Mouse (Mus musculus) forebrain, embryonic 14.5 days (tissue): ENCODE measurements at regions not wholly inside any gene's neighbourhood (a gene's known extent, or its start where the extent isn't known, plus 50 kb on each side); places are given as distances from the start of the nearest gene placed in this dataset.
A peak's percentile ranks its signal among the peaks of the same experiment; 100 is the strongest.

Source experiments
- ATAC-seq: fragments of 200-750 bp; cut with Nextera tagmentation; 2 replicates; pipeline ENCODE4 v1.8.0; 2017; ENCODE audit warnings: mild to moderate bottlenecking, moderate library complexity
- DNase-seq: peaks from one replicate; pipeline ENCODE4 v3.0.0-alpha.2; 2015; ENCODE audit warnings: low spot score
- H3K27ac ChIP-seq: fragments of 300-500 bp; sonication (generic); 2 replicates; pipeline ENCODE4 v1.5.1; 2014; ENCODE audit warnings: low read depth, mild to moderate bottlenecking, control low read depth, low read length, moderate library complexity
- H3K27me3 ChIP-seq: fragments of 300-500 bp; sonication (generic); replicated peaks from 2 replicates; pipeline ENCODE4 v1.6.1; 2014; ENCODE audit warnings: low read length, control low read depth, mixed read lengths; ENCODE audit not compliant: control insufficient read depth, insufficient read depth
- H3K36me3 ChIP-seq: fragments of 300-500 bp; sonication (generic); 2 replicates; pipeline ENCODE4 v1.6.1; 2014; ENCODE audit warnings: low read length, control low read depth; ENCODE audit not compliant: control insufficient read depth, insufficient read depth
- H3K4me1 ChIP-seq: fragments of 300-500 bp; sonication (generic); 2 replicates; pipeline ENCODE4 v1.6.1; 2014; ENCODE audit warnings: antibody characterized with exemption, low read length, control low read depth; ENCODE audit not compliant: control insufficient read depth, insufficient read depth
- H3K4me2 ChIP-seq: fragments of 300-500 bp; sonication (generic); 2 replicates; pipeline ENCODE4 v1.6.1; 2014; ENCODE audit warnings: mild to moderate bottlenecking, control low read depth, low read length
- H3K4me3 ChIP-seq: fragments of 300-500 bp; sonication (generic); 2 replicates; pipeline ENCODE4 v1.5.1; 2014; ENCODE audit warnings: low read depth, low read length, control low read depth
- H3K9ac ChIP-seq: fragments of 300-500 bp; sonication (generic); 2 replicates; pipeline ENCODE4 v1.6.1; 2014; ENCODE audit warnings: mild to moderate bottlenecking, low read length, control low read depth, moderate library complexity
- H3K9me3 ChIP-seq: fragments of 300-500 bp; sonication (generic); replicated peaks from 2 replicates; pipeline ENCODE4 v1.6.1; 2016; ENCODE audit warnings: low read length, control low read depth, mixed read lengths; ENCODE audit not compliant: control insufficient read depth
- WGBS: fragments of 180-500 bp; shearing (Covaris S2); extraction: QIAGEN DNeasy Blood & Tissue Kit; methylation state at CpG from one replicate; pipeline ENCODE4 v1.1.7; 2014; 5-methylcytosine and 5-hydroxymethylcytosine counted together

DNA sequence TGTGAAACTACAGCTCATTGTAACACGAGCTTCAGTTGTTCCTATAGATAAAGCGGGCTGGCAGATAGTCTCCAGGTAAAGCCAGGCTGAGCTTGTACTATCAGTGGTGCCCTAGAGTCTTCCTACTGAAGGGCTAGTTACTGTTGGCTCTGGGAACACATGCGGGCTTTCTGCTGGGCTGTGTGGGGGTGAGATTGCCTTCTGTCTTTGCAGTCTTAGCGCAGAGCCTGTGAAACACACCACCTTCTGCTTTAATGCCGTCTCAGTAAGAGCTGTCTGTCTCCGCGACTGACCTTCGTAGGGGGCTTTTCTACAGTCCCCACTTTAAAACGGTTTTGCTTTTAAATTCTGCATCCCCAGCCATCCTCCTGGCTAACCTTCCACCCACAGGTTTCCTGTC lies 76.7 kb downstream of the Trim29 start:
- no peak for ATAC-seq
- no peaks in the 10 kb centered on the region for H3K9me3 ChIP-seq
- 64% methylated on average over 9 of the region's 9 CpGs for WGBS
- no peak overlapping the region for H3K4me2 ChIP-seq
- H3K9ac ChIP-seq: no peak overlapping the region
- no peaks in the 10 kb centered on the region for H3K36me3 ChIP-seq
- peaks cover 4% of the 10 kb centered on the region; the same call in 1 of the 2 replicates for H3K4me1 ChIP-seq
- H3K4me3 ChIP-seq: no peak overlapping the region
- H3K27me3 ChIP-seq: no peaks in the 10 kb centered on the region
- DNase-seq: no peak
- H3K27ac ChIP-seq: no peak overlapping the region

GRCm38 (mm10) chr9:43389491-43390083 lies 78.9 kb downstream of the Trim29 start:
- Histone ChIP-seq H3K27me3 (no peaks in the 10 kb centered on the region), H3K4me3 (no peak overlapping the region), H3K27ac (no peak overlapping the region), H3K9ac (no peak overlapping the region), H3K4me2 (no peak overlapping the region), H3K9me3 (no peaks in the 10 kb centered on the region), H3K4me1 (peaks cover 4% of the 10 kb centered on the region; the same call in 1 of the 2 replicates), H3K36me3 (no peaks in the 10 kb centered on the region)
- ATAC-seq (peak; percentile 42; the same call in 1 of the 2 replicates), DNase-seq (peak; percentile 70)
- 9% methylated on average over 9 of the region's 9 CpGs for WGBS

- no peak for ATAC-seq
- Histone ChIP-seq H3K4me1 (peaks cover 4% of the 10 kb centered on the region; the same call in 1 of the 2 replicates), H3K4me3 (no peak overlapping the region), H3K27ac (no peak overlapping the region), H3K9ac (no peak overlapping the region), H3K9me3 (no peaks in the 10 kb centered on the region), H3K27me3 (no peaks in the 10 kb centered on the region), H3K4me2 (no peak overlapping the region), H3K36me3 (no peaks in the 10 kb centered on the region)
- DNase-seq: no peak
- WGBS: 89% methylated on average over 6 of the region's 6 CpGs
These were observed 81.9 kb downstream of the Trim29 start for GRCm38 (mm10) chr9:43392467-43393064.

DNA sequence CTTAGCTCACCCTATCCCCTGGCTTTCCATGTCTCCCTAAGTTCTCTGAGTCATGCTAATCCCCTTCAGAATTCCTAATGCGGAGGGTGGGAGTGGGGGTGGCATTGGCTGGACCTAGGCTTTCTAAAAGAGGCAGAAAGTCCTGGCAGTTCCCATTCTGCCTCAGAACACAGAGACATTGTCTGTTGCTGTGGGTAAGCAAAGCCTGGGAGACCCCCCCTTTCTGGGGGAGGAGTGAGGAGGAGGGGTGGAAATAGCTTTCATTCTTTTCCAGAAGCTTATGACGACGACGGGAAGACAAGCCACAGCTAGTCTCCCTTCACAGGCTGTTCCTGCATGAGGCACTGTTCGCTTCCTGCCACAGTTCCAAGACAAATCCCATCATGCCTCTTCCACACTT lies 83.6 kb downstream of the Trim29 start:
- H3K27ac ChIP-seq: no peak overlapping the region
- no peaks in the 10 kb centered on the region for H3K27me3 ChIP-seq
- peaks cover 4% of the 10 kb centered on the region; the same call in 1 of the 2 replicates for H3K4me1 ChIP-seq
- ATAC-seq: no peak
- no peak overlapping the region for H3K4me3 ChIP-seq
- whole genome bisulfite sequencing: 31% methylated on average over 5 of the region's 5 CpGs
- no peak overlapping the region for H3K9ac ChIP-seq
- H3K4me2 ChIP-seq: no peak overlapping the region
- no peaks in the 10 kb centered on the region for H3K36me3 ChIP-seq
- no peaks in the 10 kb centered on the region for H3K9me3 ChIP-seq
- DNase-seq: peak; percentile 22

GRCm38 (mm10) chr9:43395209-43395608 lies 84.6 kb downstream of the Trim29 start:
- Histone ChIP-seq H3K4me1 (no peaks in the 10 kb centered on the region), H3K9me3 (no peaks in the 10 kb centered on the region), H3K4me3 (no peak overlapping the region), H3K4me2 (no peak overlapping the region), H3K36me3 (no peaks in the 10 kb centered on the region), H3K27ac (no peak overlapping the region), H3K9ac (no peak overlapping the region), H3K27me3 (no peaks in the 10 kb centered on the region)
- DNase-seq (no peak), ATAC-seq (no peak)
- 46% methylated on average over 5 of the region's 5 CpGs for WGBS

- Histone ChIP-seq H3K9me3 (no peaks in the 10 kb centered on the region), H3K27ac (no peak overlapping the region), H3K4me3 (no peak overlapping the region), H3K36me3 (no peaks in the 10 kb centered on the region), H3K27me3 (no peaks in the 10 kb centered on the region), H3K4me2 (no peak overlapping the region), H3K4me1 (no peaks in the 10 kb centered on the region), H3K9ac (no peak overlapping the region)
- ATAC-seq (no peak), DNase-seq (no peak)
These were observed 85.9 kb downstream of the Trim29 start for GRCm38 (mm10) chr9:43396566-43396965.

DNA sequence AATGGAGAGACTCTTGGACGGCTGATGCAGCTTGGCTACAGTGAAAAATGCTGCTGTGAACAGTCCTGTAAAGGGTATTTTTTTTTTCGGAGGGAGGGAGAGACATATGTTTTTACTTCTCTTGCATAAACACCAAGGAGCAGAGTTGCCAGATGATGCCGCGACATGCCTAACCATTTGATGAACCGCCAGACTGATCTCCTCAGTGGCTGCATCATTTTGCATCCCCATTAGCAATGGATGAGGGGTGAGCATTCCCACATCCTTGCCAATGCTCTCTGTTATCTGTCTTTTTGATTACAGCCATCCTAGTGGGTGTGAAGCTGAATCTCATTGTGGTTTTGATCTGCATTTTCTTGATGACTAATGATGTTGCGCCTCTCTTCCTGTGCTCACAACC lies 97.8 kb downstream of the Trim29 start:
- Histone ChIP-seq H3K36me3 (no peaks in the 10 kb centered on the region), H3K4me2 (no peak overlapping the region)

DNA sequence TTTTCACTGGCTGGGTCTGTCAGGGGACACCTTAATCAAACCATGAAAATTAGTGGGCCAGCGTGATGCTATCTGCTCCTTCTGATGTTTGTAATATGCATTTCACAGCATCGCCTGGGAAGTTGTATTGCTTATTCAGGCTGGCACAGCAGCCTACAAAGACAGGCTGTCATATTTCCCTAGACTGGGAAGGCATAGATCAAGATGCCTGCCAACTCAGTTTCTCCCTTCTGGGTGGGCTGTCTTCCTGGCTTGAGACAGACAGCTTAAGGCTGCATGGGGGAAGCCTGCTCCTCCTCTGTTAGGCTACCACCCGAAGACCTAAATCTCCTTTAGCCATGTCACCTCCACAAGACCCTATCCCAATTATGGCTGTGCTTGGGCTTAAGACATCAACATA lies 101.8 kb downstream of the Trim29 start:
- ATAC-seq (no peak), DNase-seq (peak; percentile 75)
- no peaks in the 10 kb centered on the region for H3K36me3 ChIP-seq
- H3K4me3 ChIP-seq: no peak overlapping the region
- H3K4me2 ChIP-seq: no peak overlapping the region
- H3K4me1 ChIP-seq: no peaks in the 10 kb centered on the region
- no peak overlapping the region for H3K9ac ChIP-seq
- no peaks in the 10 kb centered on the region for H3K27me3 ChIP-seq
- H3K9me3 ChIP-seq: no peaks in the 10 kb centered on the region
- 66% methylated on average over 3 of the region's 3 CpGs for WGBS
- H3K27ac ChIP-seq: no peak overlapping the region

More for the DNA sequence above, 97.8 kb downstream of the Trim29 start:
- Histone ChIP-seq H3K4me3 (no peak overlapping the region), H3K27me3 (no peaks in the 10 kb centered on the region), H3K27ac (no peak overlapping the region), H3K9me3 (no peaks in the 10 kb centered on the region), H3K9ac (no peak overlapping the region), H3K4me1 (no peaks in the 10 kb centered on the region)
- WGBS: 65% methylated on average over 6 of the region's 6 CpGs
- no peak for ATAC-seq
- DNase-seq: peak; percentile 55

- H3K4me3 ChIP-seq: no peak overlapping the region
- ATAC-seq (no peak), DNase-seq (no peak)
- no peaks in the 10 kb centered on the region for H3K36me3 ChIP-seq
- H3K27me3 ChIP-seq: no peaks in the 10 kb centered on the region
- 0 out of 2 replicates have a peak overlapping the region, but pooled peaks have one; percentile 9 for H3K9ac ChIP-seq
- H3K27ac ChIP-seq: no peak overlapping the region
- H3K4me1 ChIP-seq: no peaks in the 10 kb centered on the region
- H3K9me3 ChIP-seq: no peaks in the 10 kb centered on the region
- WGBS: 17% methylated on average over 17 of the region's 17 CpGs
- H3K4me2 ChIP-seq: 0 out of 2 replicates have a peak overlapping the region, but pooled peaks have one; percentile 9
These were observed 109.5 kb downstream of the Trim29 start for GRCm38 (mm10) chr9:43419993-43420715.
